Mouse (Mus musculus): ENCODE measurements around the gene Phactr4.

- TF ChIP-seq CTCF (IDR thresholded peaks at IDR 0.05) = no peak
- TF ChIP-seq EP300 (IDR thresholded peaks at IDR 0.05) = no peak
Measured at GRCm38 (mm10) chr4:132446105-132446504, 23.8 kb upstream of the Phactr4 start.

All from lung, postnatal 0 days (tissue).